Mouse (Mus musculus): ENCODE results near the gene Lmtk2. TPM values are rescaled to one million over a fixed set of nuclear protein-coding genes. Genes with fewer than 3 reads are reported as not detected.

Gene Lmtk2
- 5.5 and 5.7 TPM in 2 replicates for polyA plus RNA-seq (2016; fragmentation: Nextera tagmentation; extraction: Ambion mirVana)

GRCm38 (mm10) chr5:144100149-144100935 lies at the start of gene Lmtk2:
TSS of gene Lmtk2 (plus strand) at chr5:144100436.
- peak; percentile 94 for DNase-seq (ENCODE audit: extremely low spot score, low spot score)

DNA sequence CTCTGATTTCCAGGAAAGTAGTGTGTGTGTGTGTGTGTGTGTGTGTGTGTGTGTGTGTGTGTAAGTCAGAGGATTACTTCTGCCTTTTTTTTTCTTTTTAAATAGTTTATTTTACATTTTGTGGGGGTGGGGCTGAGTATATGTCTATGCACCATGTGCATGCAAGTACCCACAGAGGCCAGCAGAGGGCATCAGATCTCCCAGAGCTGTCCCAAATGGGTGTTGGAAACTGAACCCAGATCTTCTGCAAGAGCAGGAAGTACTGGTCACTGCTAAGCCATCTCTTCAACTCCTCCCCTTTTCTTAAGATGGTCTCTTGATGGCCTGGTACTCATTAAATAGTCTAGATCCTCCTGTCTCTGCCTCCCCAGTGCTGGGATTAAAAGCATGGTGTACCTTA lies 49.0 kb upstream of the Lmtk2 start:
- H3K4me3 ChIP-seq: no peak overlapping the region
- no peaks in the 10 kb centered on the region for H3K36me3 ChIP-seq (replicated peaks)
- H3K9me3 ChIP-seq: no peaks in the 10 kb centered on the region
- H3K4me1 ChIP-seq: peaks cover 6% of the 10 kb centered on the region; the same call in 1 of the 2 replicates
- H3K27me3 ChIP-seq (ENCODE audit: poor library complexity, severe bottlenecking): no peaks in the 10 kb centered on the region
- DNase-seq (ENCODE audit: extremely low spot score, low spot score): no peak
- H3K27ac ChIP-seq: no peak overlapping the region

More at GRCm38 (mm10) chr5:144100149-144100935, at the start of gene Lmtk2:
- H3K4me1 ChIP-seq: peaks cover 29% of the 10 kb centered on the region
- no peaks in the 10 kb centered on the region for H3K9me3 ChIP-seq
- under 1% methylated on average over 90 of the region's 90 CpGs for WGBS
- 0 out of 2 replicates have a peak, but pooled peaks cover 6% of the 10 kb centered on the region for H3K27me3 ChIP-seq (ENCODE audit: poor library complexity, severe bottlenecking)
- H3K27ac ChIP-seq: peak within 1 kb of the TSS; percentile 90
- peak within 1 kb of the TSS; percentile 94 for H3K4me3 ChIP-seq
- peaks cover 2% of the 10 kb centered on the region; the same call in 1 of the 2 replicates for H3K36me3 ChIP-seq (replicated peaks)

- Histone ChIP-seq H3K4me3 (no peak overlapping the region), H3K4me1 (no peaks in the 10 kb centered on the region), H3K9me3 (no peaks in the 10 kb centered on the region), H3K36me3 (replicated peaks) (no peaks in the 10 kb centered on the region), H3K27me3 (ENCODE audit: poor library complexity, severe bottlenecking) (no peaks in the 10 kb centered on the region), H3K27ac (no peak overlapping the region)
- WGBS: 64% methylated on average over 3 of the region's 3 CpGs
- no peak for DNase-seq (ENCODE audit: extremely low spot score, low spot score)
These were observed 46.8 kb upstream of the Lmtk2 start for GRCm38 (mm10) chr5:144053450-144053849.

- Histone ChIP-seq H3K4me1 (no peaks in the 10 kb centered on the region), H3K4me3 (no peak overlapping the region), H3K27me3 (ENCODE audit: poor library complexity, severe bottlenecking) (no peaks in the 10 kb centered on the region), H3K9me3 (no peaks in the 10 kb centered on the region), H3K36me3 (replicated peaks) (no peaks in the 10 kb centered on the region), H3K27ac (no peak overlapping the region)
- DNase-seq (ENCODE audit: extremely low spot score, low spot score): no peak
- 92% methylated on average over 6 of the region's 6 CpGs for WGBS
These were observed 45.9 kb upstream of the Lmtk2 start for GRCm38 (mm10) chr5:144054340-144054739.

GRCm38 (mm10) chr5:144064093-144064492 lies 36.1 kb upstream of the Lmtk2 start:
- no peaks in the 10 kb centered on the region for H3K27me3 ChIP-seq (ENCODE audit: poor library complexity, severe bottlenecking)
- DNase-seq (ENCODE audit: extremely low spot score, low spot score): no peak
- H3K4me3 ChIP-seq: no peak overlapping the region
- no peak overlapping the region for H3K27ac ChIP-seq
- H3K9me3 ChIP-seq: peaks cover 2% of the 10 kb centered on the region; the same call in 1 of the 2 replicates
- H3K4me1 ChIP-seq: no peaks in the 10 kb centered on the region
- no peaks in the 10 kb centered on the region for H3K36me3 ChIP-seq (replicated peaks)
- WGBS: 66% methylated on average over 5 of the region's 5 CpGs

DNA sequence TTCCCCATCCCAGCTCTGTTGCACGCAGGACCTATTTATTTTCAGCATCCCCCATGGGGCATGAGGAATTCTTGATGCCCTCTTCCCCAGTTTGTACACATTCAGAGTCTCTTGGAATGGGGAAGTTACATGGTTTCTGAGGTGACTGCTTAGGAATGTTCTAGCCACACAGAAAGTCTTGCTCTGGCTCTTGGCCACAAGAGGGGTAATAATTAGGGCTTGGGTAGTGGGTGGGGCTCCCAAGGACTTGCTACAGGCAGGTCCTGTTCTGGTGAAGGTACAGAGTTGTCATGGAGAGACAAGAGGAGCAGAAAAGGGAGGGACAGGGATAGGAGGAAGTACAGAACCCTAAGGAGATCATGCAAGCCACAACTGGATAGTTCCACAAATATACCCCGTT lies 34.2 kb upstream of the Lmtk2 start:
- Histone ChIP-seq H3K9me3 (peaks cover 2% of the 10 kb centered on the region; the same call in 1 of the 2 replicates), H3K27ac (no peak overlapping the region), H3K36me3 (replicated peaks) (no peaks in the 10 kb centered on the region), H3K4me3 (no peak overlapping the region), H3K4me1 (no peaks in the 10 kb centered on the region), H3K27me3 (ENCODE audit: poor library complexity, severe bottlenecking) (no peaks in the 10 kb centered on the region)
- no peak for DNase-seq (ENCODE audit: extremely low spot score, low spot score)
- WGBS: 92% methylated on average over 2 of the region's 2 CpGs

- no peaks in the 10 kb centered on the region for H3K4me1 ChIP-seq
- no peak overlapping the region for H3K4me3 ChIP-seq
- H3K27me3 ChIP-seq (ENCODE audit: poor library complexity, severe bottlenecking): no peaks in the 10 kb centered on the region
- no peak overlapping the region for H3K27ac ChIP-seq
- 91% methylated on average over 1 of the region's 1 CpGs for WGBS
- H3K9me3 ChIP-seq: peaks cover 1% of the 10 kb centered on the region; the same call in 1 of the 2 replicates
- DNase-seq (ENCODE audit: extremely low spot score, low spot score): no peak
- H3K36me3 ChIP-seq (replicated peaks): no peaks in the 10 kb centered on the region
These were observed 30.2 kb upstream of the Lmtk2 start for GRCm38 (mm10) chr5:144070064-144070463.

DNA sequence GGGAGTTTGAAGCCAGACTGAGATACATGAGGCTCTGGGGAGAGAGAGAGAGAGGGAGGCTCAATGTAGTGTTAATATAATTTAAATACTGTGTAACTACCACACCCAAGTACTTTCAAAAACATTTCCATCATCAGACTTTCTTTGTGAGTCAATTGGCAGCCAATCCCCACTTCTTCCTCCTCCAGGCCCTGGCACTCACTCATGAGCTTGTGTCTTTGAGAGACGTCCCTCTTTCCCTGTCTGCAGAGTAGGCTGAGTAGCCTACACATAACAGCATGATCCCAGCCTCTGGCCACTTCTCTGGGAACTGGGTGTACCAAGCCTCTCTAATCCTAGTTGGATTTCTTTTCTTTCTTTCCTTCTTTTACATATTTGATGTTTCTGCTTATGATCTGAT lies 29.0 kb upstream of the Lmtk2 start:
- Histone ChIP-seq H3K9me3 (no peaks in the 10 kb centered on the region), H3K27ac (no peak overlapping the region), H3K36me3 (replicated peaks) (no peaks in the 10 kb centered on the region), H3K27me3 (ENCODE audit: poor library complexity, severe bottlenecking) (no peaks in the 10 kb centered on the region), H3K4me1 (no peaks in the 10 kb centered on the region), H3K4me3 (no peak overlapping the region)
- no peak for DNase-seq (ENCODE audit: extremely low spot score, low spot score)
- 57% methylated on average over 1 of the region's 1 CpGs for WGBS

GRCm38 (mm10) chr5:144077541-144077940 lies 22.7 kb upstream of the Lmtk2 start:
- DNase-seq (ENCODE audit: extremely low spot score, low spot score): no peak
- H3K27ac ChIP-seq: no peak overlapping the region
- H3K36me3 ChIP-seq (replicated peaks): no peaks in the 10 kb centered on the region
- H3K4me1 ChIP-seq: no peaks in the 10 kb centered on the region
- WGBS: 76% methylated on average over 1 of the region's 1 CpGs
- H3K9me3 ChIP-seq: no peaks in the 10 kb centered on the region
- no peak overlapping the region for H3K4me3 ChIP-seq
- no peaks in the 10 kb centered on the region for H3K27me3 ChIP-seq (ENCODE audit: poor library complexity, severe bottlenecking)

DNA sequence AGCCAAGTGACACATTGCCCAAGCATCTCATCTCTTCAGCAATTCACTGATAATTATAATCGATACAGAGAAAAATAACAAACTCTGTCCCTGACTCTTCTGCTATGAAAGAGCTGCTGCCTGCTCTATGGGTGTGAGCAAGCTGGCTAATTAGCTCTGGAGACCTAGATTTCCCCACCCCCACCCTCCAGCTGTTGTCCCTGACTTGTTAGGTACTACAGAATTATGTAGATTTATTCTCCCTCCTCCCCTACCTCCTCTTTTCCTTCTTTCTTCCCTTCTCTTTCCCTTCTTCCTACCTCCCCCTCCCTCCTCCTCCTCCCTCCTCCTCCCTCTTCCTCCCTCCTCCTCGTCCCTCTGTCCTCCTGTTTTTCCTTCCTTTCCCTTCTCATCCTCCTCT lies 19.4 kb upstream of the Lmtk2 start:
- DNase-seq (ENCODE audit: extremely low spot score, low spot score): no peak
- H3K27me3 ChIP-seq (ENCODE audit: poor library complexity, severe bottlenecking): no peaks in the 10 kb centered on the region
- no peaks in the 10 kb centered on the region for H3K4me1 ChIP-seq
- H3K27ac ChIP-seq: no peak overlapping the region
- H3K9me3 ChIP-seq: no peaks in the 10 kb centered on the region
- H3K36me3 ChIP-seq (replicated peaks): no peaks in the 10 kb centered on the region
- 83% methylated on average over 2 of the region's 2 CpGs for WGBS
- no peak overlapping the region for H3K4me3 ChIP-seq

DNA sequence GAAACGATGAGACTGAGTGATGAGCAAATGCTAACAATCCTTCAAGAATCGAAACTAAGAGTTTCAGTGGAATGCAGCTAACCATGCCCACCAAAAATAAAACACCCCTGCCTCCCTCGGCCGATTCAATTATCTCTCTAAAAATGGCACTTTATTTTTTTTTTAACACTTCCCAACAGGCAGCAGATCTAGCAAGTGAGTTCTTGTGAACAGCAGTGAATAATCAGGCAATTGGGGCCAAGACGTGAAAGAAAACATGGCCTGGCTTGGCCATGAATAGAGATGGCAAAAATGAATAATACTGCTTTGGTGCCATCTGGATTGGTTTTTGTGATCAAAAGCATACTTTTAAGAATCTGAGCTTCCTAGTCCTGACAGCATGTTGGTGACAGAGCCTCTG lies 18.2 kb upstream of the Lmtk2 start:
- Histone ChIP-seq H3K27ac (no peak overlapping the region), H3K9me3 (no peaks in the 10 kb centered on the region), H3K4me1 (no peaks in the 10 kb centered on the region), H3K27me3 (ENCODE audit: poor library complexity, severe bottlenecking) (no peaks in the 10 kb centered on the region), H3K4me3 (no peak overlapping the region), H3K36me3 (replicated peaks) (no peaks in the 10 kb centered on the region)
- DNase-seq (ENCODE audit: extremely low spot score, low spot score): no peak
- 92% methylated on average over 5 of the region's 5 CpGs for WGBS

DNA sequence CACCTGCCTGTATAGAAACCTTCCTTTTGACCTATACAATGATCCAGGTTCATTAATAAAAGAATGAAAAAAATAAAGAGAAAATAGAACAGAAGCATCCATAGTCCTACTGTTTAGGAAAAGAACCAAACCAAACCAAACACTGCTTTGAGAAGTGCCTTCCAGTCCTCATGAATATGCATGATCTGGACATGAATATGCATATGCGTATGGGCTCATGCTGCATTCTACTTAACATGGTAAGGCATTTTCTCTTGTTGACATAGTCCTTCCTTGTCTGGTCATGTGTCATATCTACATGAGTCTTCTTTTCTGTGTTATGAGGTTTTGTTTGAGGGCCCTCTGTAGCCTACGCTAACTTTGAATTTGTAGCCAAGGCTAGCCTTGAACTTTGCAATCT lies 16.7 kb upstream of the Lmtk2 start:
- Histone ChIP-seq H3K27me3 (ENCODE audit: poor library complexity, severe bottlenecking) (no peaks in the 10 kb centered on the region), H3K4me3 (no peak overlapping the region), H3K4me1 (no peaks in the 10 kb centered on the region), H3K9me3 (no peaks in the 10 kb centered on the region), H3K36me3 (replicated peaks) (no peaks in the 10 kb centered on the region), H3K27ac (no peak overlapping the region)
- WGBS: 97% methylated on average over 2 of the region's 2 CpGs
- no peak for DNase-seq (ENCODE audit: extremely low spot score, low spot score)

DNA sequence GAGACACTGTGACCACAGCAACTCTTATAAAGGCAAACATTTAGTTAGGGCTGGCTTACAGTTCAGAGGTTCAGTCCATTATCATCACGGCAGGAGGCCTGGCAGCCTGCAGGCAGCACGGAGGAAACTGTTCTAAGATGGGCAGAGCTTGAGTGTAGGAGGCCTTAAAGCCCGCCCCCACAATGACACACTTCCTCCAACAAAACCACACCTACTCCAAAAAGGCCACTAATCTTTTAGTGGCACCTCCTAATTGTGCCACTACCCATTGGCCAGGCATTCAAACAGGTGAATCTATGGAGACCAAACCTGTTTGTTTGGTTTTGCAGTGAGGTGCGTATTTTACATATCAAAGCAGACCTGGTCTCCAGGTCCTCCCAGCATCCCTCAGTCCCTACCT lies 16.0 kb upstream of the Lmtk2 start:
- Histone ChIP-seq H3K27me3 (ENCODE audit: poor library complexity, severe bottlenecking) (no peaks in the 10 kb centered on the region), H3K4me1 (no peaks in the 10 kb centered on the region), H3K4me3 (no peak overlapping the region), H3K27ac (no peak overlapping the region), H3K9me3 (no peaks in the 10 kb centered on the region), H3K36me3 (replicated peaks) (no peaks in the 10 kb centered on the region)
- 64% methylated on average over 4 of the region's 4 CpGs for WGBS
- DNase-seq (ENCODE audit: extremely low spot score, low spot score): no peak
